In genomic region chr14:117599758-117600157, GRCm38 (mm10) we compare ENCODE assay signal across 18 mouse cellular contexts.
"Had no signal": no experiment of that assay in that cellular context is flagged by ENCODE, and none has a peak within 500 bp of the region (broad histone marks: within the 10 kb centered on the region; RNA-seq: fewer than 3 reads in every experiment).

No protein-coding gene starts in this region.

- H3K27ac ChIP-seq: kidney, postnatal 0 days; layer of hippocampus, adult 2 months; limb, embryonic 12.5 days; limb, embryonic 15.5 days; liver, embryonic 14.5 days; macrophage had no signal

- H3K4me1 ChIP-seq: limb, embryonic 12.5 days; limb, embryonic 15.5 days had no signal

- H3K9me3 ChIP-seq: limb, embryonic 12.5 days; limb, embryonic 15.5 days had no signal

- H3K4me3 ChIP-seq: layer of hippocampus, adult 2 months; limb, embryonic 12.5 days; limb, embryonic 15.5 days had no signal

- H3K4me2 ChIP-seq: limb, embryonic 12.5 days; limb, embryonic 15.5 days; liver, embryonic 11.5 days; lung, embryonic 14.5 days had no signal

- H3K9ac ChIP-seq: limb, embryonic 12.5 days; limb, embryonic 15.5 days; liver, embryonic 14.5 days; liver, postnatal 0 days; lung, embryonic 14.5 days had no signal

- ATAC-seq: intestine, postnatal 0 days; liver, postnatal 0 days; lung, postnatal 0 days had no signal

- H3K36me3 ChIP-seq: limb, embryonic 12.5 days; limb, embryonic 15.5 days had no signal

- H3K27me3 ChIP-seq: limb, embryonic 12.5 days; limb, embryonic 15.5 days had no signal

- DNase-seq: kidney, adult 2 months; kidney, postnatal 25 days; layer of hippocampus, adult 9-11 months; left cerebral cortex, postnatal 4 days; liver, postnatal 0 days; lung, embryonic 14.5 days; right cerebral cortex, postnatal 25 days; thymus, adult 18-20 months; thymus, postnatal 36 days had no signal
